Mouse (Mus musculus) limb, embryonic 13.5 days (tissue): ENCODE results near the gene Ing1. TPM values are rescaled to one million over a fixed set of nuclear protein-coding genes. Genes with fewer than 3 reads are reported as not detected.

Source experiments
- ATAC-seq: fragments of 200-750 bp; cut with Nextera tagmentation; 2 replicates; pipeline ENCODE4 v1.8.0; 2017; ENCODE audit warnings: low read depth, moderate number of reproducible peaks, moderate TSS enrichment; ENCODE audit not compliant: low FRiP score
- H3K27ac ChIP-seq: fragments of 300-500 bp; sonication (generic); 2 replicates; pipeline ENCODE4 v1.5.1; 2015; ENCODE audit warnings: inconsistent platforms, mild to moderate bottlenecking, moderate library complexity
- H3K27me3 ChIP-seq: fragments of 300-500 bp; sonication (generic); 2 replicates; pipeline ENCODE4 v1.6.1; 2015; ENCODE audit warnings: mild to moderate bottlenecking, inconsistent platforms
- H3K36me3 ChIP-seq: fragments of 300-500 bp; sonication (generic); 2 replicates; pipeline ENCODE4 v1.6.1; 2015; ENCODE audit warnings: inconsistent platforms, mild to moderate bottlenecking, moderate library complexity
- H3K4me1 ChIP-seq: fragments of 300-500 bp; sonication (generic); 2 replicates; pipeline ENCODE4 v1.6.1; 2015; ENCODE audit warnings: inconsistent platforms
- H3K4me2 ChIP-seq: fragments of 300-500 bp; sonication (generic); replicated peaks from 2 replicates; pipeline ENCODE4 v1.6.1; 2015; ENCODE audit warnings: inconsistent platforms, mild to moderate bottlenecking, moderate library complexity
- H3K4me3 ChIP-seq: fragments of 300-500 bp; sonication (generic); 2 replicates; pipeline ENCODE4 v1.5.1; 2015; ENCODE audit warnings: moderate library complexity, mild to moderate bottlenecking, inconsistent platforms
- H3K9ac ChIP-seq: fragments of 300-500 bp; sonication (generic); 2 replicates; pipeline ENCODE4 v1.6.1; 2015; ENCODE audit warnings: mild to moderate bottlenecking, inconsistent platforms
- H3K9me3 ChIP-seq: fragments of 300-500 bp; sonication (generic); 2 replicates; pipeline ENCODE4 v1.6.1; 2016; ENCODE audit warnings: inconsistent platforms
- WGBS: fragments of 180-500 bp; shearing (Covaris S2); methylation state at CpG from one replicate; pipeline ENCODE4 v1.1.7; 2015; 5-methylcytosine and 5-hydroxymethylcytosine counted together
- polyA plus RNA-seq: library from polyadenylated mRNA; unstranded; fragments of >200 nt; fragmentation: Nextera tagmentation; extraction: Ambion mirVana; gene quantifications from 2 replicates; pipeline ENCODE4 v1.2.1, GENCODE M21; 2015

Ing1 gene
- polyA plus RNA-seq, 1 experiment from 2014 or later, result 37.9 TPM

GRCm38 (mm10) chr8:11570742-11571141 lies 15.4 kb downstream of the Ing1 start:
- ATAC-seq, result no peak
- Histone ChIP-seq H3K4me3 (no peak overlapping the region), H3K4me1 (peaks cover 31% of the 10 kb centered on the region), H3K27ac (no peak overlapping the region), H3K9ac (no peak overlapping the region), H3K36me3 (peaks cover 20% of the 10 kb centered on the region), H3K4me2 (no peak overlapping the region), H3K9me3 (no peaks in the 10 kb centered on the region), H3K27me3 (no peaks in the 10 kb centered on the region)
- WGBS, result 93% methylated on average over 4 of the region's 4 CpGs

- Histone ChIP-seq H3K4me1 (peaks cover 40% of the 10 kb centered on the region), H3K9ac (no peak overlapping the region), H3K27ac (no peak overlapping the region), H3K36me3 (peaks cover 10% of the 10 kb centered on the region), H3K9me3 (no peaks in the 10 kb centered on the region), H3K27me3 (no peaks in the 10 kb centered on the region), H3K4me3 (no peak overlapping the region), H3K4me2 (no peak overlapping the region)
- 86% methylated on average over 10 of the region's 10 CpGs for WGBS
- no peak for ATAC-seq
Observed at GRCm38 (mm10) chr8:11571950-11572349, 16.6 kb downstream of the Ing1 start.

- WGBS, result 77% methylated on average over 6 of the region's 6 CpGs
- no peak for ATAC-seq
- no peaks in the 10 kb centered on the region for H3K27me3 ChIP-seq
- H3K27ac ChIP-seq, result no peak overlapping the region
- H3K4me2 ChIP-seq, result no peak overlapping the region
- H3K9me3 ChIP-seq, result no peaks in the 10 kb centered on the region
- H3K4me1 ChIP-seq, result peaks cover 40% of the 10 kb centered on the region
- no peak overlapping the region for H3K4me3 ChIP-seq
- peaks cover 7% of the 10 kb centered on the region; the same call in 1 of the 2 replicates for H3K36me3 ChIP-seq
- H3K9ac ChIP-seq, result no peak overlapping the region
Observed at GRCm38 (mm10) chr8:11572428-11572827, 17.1 kb downstream of the Ing1 start.

- 52% methylated on average over 9 of the region's 9 CpGs for WGBS
- H3K4me3 ChIP-seq, result no peak overlapping the region
- H3K4me1 ChIP-seq, result peaks cover 24% of the 10 kb centered on the region
- 0 out of 2 replicates have a peak overlapping the region, but pooled peaks have one; percentile 26 for H3K9ac ChIP-seq
- H3K27ac ChIP-seq, result peak overlapping the region; percentile 56; the same call in 1 of the 2 replicates
- H3K27me3 ChIP-seq, result no peaks in the 10 kb centered on the region
- no peak overlapping the region for H3K4me2 ChIP-seq
- no peak for ATAC-seq
- no peaks in the 10 kb centered on the region for H3K9me3 ChIP-seq
- no peaks in the 10 kb centered on the region for H3K36me3 ChIP-seq
Observed at GRCm38 (mm10) chr8:11574911-11575603, 19.7 kb downstream of the Ing1 start.

- Histone ChIP-seq H3K4me2 (no peak overlapping the region), H3K4me3 (no peak overlapping the region), H3K9ac (0 out of 2 replicates have a peak overlapping the region, but pooled peaks have one; percentile 19), H3K9me3 (no peaks in the 10 kb centered on the region), H3K27ac (peak overlapping the region; percentile 56; the same call in 1 of the 2 replicates), H3K27me3 (no peaks in the 10 kb centered on the region), H3K36me3 (no peaks in the 10 kb centered on the region), H3K4me1 (peaks cover 22% of the 10 kb centered on the region)
- 36% methylated on average over 16 of the region's 16 CpGs for WGBS
- peak; percentile 74 for ATAC-seq
Observed at GRCm38 (mm10) chr8:11575604-11576384, 20.4 kb downstream of the Ing1 start.

- peak overlapping the region; percentile 95 for H3K27ac ChIP-seq
- 0 out of 2 replicates have a peak overlapping the region, but pooled peaks have one; percentile 15 for H3K9ac ChIP-seq
- WGBS, result 23% methylated on average over 21 of the region's 21 CpGs
- peak; percentile 91 for ATAC-seq
- H3K9me3 ChIP-seq, result peaks cover 10% of the 10 kb centered on the region
- peak overlapping the region; percentile 56 for H3K4me2 ChIP-seq
- peak overlapping the region; percentile 11 for H3K4me3 ChIP-seq
- H3K4me1 ChIP-seq, result peaks cover 21% of the 10 kb centered on the region
- no peaks in the 10 kb centered on the region for H3K36me3 ChIP-seq
- H3K27me3 ChIP-seq, result no peaks in the 10 kb centered on the region
Observed at GRCm38 (mm10) chr8:11585513-11586373, 30.4 kb downstream of the Ing1 start.

GRCm38 (mm10) chr8:11586374-11586745 lies 31.0 kb downstream of the Ing1 start:
- Histone ChIP-seq H3K27me3 (no peaks in the 10 kb centered on the region), H3K4me1 (peaks cover 21% of the 10 kb centered on the region), H3K4me2 (peak overlapping the region; percentile 56), H3K4me3 (no peak overlapping the region), H3K9ac (no peak overlapping the region), H3K27ac (peak overlapping the region; percentile 95), H3K9me3 (peaks cover 10% of the 10 kb centered on the region), H3K36me3 (no peaks in the 10 kb centered on the region)
- WGBS, result 10% methylated on average over 2 of the region's 2 CpGs
- peak; percentile 62 for ATAC-seq

GRCm38 (mm10) chr8:11591837-11592236 lies 36.5 kb downstream of the Ing1 start:
- Histone ChIP-seq H3K27ac (no peak overlapping the region), H3K4me1 (peaks cover 17% of the 10 kb centered on the region), H3K4me2 (no peak overlapping the region), H3K36me3 (no peaks in the 10 kb centered on the region), H3K9ac (no peak overlapping the region), H3K27me3 (no peaks in the 10 kb centered on the region), H3K9me3 (no peaks in the 10 kb centered on the region), H3K4me3 (no peak overlapping the region)
- WGBS, result 70% methylated on average over 4 of the region's 4 CpGs
- no peak for ATAC-seq

GRCm38 (mm10) chr8:11592296-11592695 lies 36.9 kb downstream of the Ing1 start:
- H3K4me2 ChIP-seq, result no peak overlapping the region
- ATAC-seq, result no peak
- H3K27me3 ChIP-seq, result no peaks in the 10 kb centered on the region
- peaks cover 15% of the 10 kb centered on the region for H3K4me1 ChIP-seq
- no peaks in the 10 kb centered on the region for H3K36me3 ChIP-seq
- no peak overlapping the region for H3K4me3 ChIP-seq
- no peaks in the 10 kb centered on the region for H3K9me3 ChIP-seq
- no peak overlapping the region for H3K9ac ChIP-seq
- WGBS, result 41% methylated on average over 13 of the region's 13 CpGs
- H3K27ac ChIP-seq, result no peak overlapping the region

GRCm38 (mm10) chr8:11593222-11593884 lies 38.0 kb downstream of the Ing1 start:
- Histone ChIP-seq H3K9ac (no peak overlapping the region), H3K36me3 (no peaks in the 10 kb centered on the region), H3K9me3 (no peaks in the 10 kb centered on the region), H3K4me2 (no peak overlapping the region), H3K27ac (no peak overlapping the region), H3K4me3 (no peak overlapping the region), H3K4me1 (peaks cover 15% of the 10 kb centered on the region), H3K27me3 (no peaks in the 10 kb centered on the region)
- 74% methylated on average over 12 of the region's 12 CpGs for WGBS
- ATAC-seq, result no peak

- WGBS, result 84% methylated on average over 5 of the region's 5 CpGs
- peaks cover 6% of the 10 kb centered on the region for H3K36me3 ChIP-seq
- no peak overlapping the region for H3K9ac ChIP-seq
- H3K27ac ChIP-seq, result no peak overlapping the region
- no peak for ATAC-seq
- H3K9me3 ChIP-seq, result no peaks in the 10 kb centered on the region
- H3K4me2 ChIP-seq, result no peak overlapping the region
- no peaks in the 10 kb centered on the region for H3K4me1 ChIP-seq
- no peaks in the 10 kb centered on the region for H3K27me3 ChIP-seq
- no peak overlapping the region for H3K4me3 ChIP-seq
Observed at GRCm38 (mm10) chr8:11600301-11600951, 45.1 kb downstream of the Ing1 start.
